Mouse (Mus musculus) forelimb bud, embryonic 11.5 days (tissue): ENCODE data around the gene Crx.

ENCODE experiments used
- DNase-seq: peaks from one replicate; pipeline ENCODE4 v3.0.0-alpha.2; 2012; ENCODE audit warnings: low read depth, low spot score

The Crx gene

DNA sequence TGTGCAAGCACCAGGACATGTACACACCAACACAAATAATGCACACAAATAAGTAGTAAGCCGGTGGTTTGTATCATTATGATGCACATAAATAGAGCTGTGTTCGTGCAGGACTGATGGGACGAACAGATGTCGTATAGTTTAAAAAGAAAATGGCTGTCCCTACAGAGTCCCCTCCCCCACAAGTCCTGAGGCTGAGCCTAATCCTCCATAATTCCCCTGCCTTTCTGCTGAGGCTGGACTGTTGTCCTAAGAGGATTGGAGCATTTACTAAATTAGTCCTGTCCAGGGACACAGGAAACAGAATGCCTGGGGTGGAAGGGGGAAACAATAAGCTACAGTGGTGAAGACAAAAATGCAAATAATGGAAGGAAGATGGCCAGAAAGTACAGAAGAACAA is 15.7 kb downstream of the Crx start:
- DNase-seq, result no peak

DNA sequence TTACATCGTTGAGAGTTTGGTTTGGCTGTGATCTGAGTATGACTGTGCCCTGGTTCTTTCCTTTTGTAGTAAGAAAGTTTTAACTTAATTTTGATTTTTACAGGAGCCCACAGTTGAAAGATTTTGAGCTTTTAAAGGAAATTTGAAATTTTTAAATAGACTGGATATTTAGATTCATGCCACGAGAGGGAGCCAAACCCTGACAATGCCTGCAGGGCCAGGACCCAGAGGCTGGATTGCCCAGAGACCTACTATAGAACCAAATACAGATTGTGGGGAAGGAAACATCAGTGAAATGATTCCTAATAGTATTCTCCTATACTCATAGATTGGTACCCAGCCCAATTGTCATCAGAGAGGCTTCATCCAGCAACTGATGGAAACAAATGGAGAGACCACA is 20.1 kb downstream of the Crx start:
- DNase-seq, result no peak

DNA sequence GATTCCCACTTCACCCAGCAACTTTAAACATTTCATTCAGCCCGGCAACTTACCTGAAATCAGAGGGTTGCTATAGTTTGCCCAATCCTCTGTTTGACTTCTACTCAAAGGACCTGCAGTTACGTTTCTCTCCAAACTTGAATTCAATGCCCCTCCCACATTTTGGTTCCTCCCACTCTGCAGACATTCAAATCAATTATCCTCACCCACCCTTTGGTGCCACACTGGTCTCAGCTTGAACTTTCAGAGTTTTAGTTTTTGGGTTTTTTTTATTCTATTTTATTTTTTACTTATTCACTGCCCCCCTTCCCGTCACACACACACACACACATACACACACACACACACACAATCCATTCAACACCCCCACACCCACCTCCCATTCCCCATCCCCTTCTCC is 40.2 kb downstream of the Crx start, which contains the start of gene Obox6:
Obox6 (minus strand) TSS at position 101 of the 400 bp plus-strand sequence.
- no peak for DNase-seq
